Mouse (Mus musculus) liver, postnatal 0 days (tissue): ENCODE results near the gene Wdfy2.

Source experiments
- CTCF ChIP-seq: sonication (generic); IDR thresholded peaks from 2 replicates; pipeline ENCODE4 v1.5.1; 2016; ENCODE audit warnings: antibody characterized with exemption, low read depth
- EP300 ChIP-seq: IDR thresholded peaks from 2 replicates; pipeline ENCODE4 v1.6.1; 2016; ENCODE audit warnings: antibody characterized with exemption, low read depth, mild to moderate bottlenecking

DNA sequence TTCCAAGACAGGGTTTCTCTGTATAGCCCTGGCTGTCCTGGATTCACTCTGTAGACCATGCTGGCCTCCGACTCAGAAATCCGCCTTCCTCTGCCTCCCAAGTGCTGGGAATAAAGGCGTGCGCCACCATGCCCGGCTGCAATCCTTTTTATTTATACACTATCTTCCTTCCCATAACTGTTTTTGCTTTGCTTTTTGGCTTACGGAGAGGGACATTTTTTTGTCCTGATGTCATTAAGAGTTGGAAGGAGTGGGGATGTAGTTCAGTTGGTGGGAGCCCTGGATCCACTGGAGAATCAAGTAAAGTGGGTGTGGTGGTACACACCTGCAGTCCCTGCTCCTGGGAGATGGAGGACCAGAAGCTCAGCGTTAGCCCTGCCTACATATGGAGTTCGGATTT, 6.7 kb downstream of the Wdfy2 start:
- no peak for TF ChIP-seq EP300
- no peak for TF ChIP-seq CTCF
